Mouse (Mus musculus) ES-Bruce4 (cell line): ENCODE measurements around the gene Zcchc14. TPM values are rescaled to one million over a fixed set of nuclear protein-coding genes. Genes with fewer than 3 reads are reported as not detected.

Experiments
- H3K27ac ChIP-seq: 2 replicates; pipeline ENCODE4 v1.5.1; 2012; ENCODE audit warnings: low read length, inconsistent platforms; ENCODE audit not compliant: insufficient read depth
- H3K27me3 ChIP-seq: 2 replicates; pipeline ENCODE4 v1.6.1; 2012; ENCODE audit warnings: mild to moderate bottlenecking, low read length, inconsistent platforms; ENCODE audit not compliant: control insufficient read depth, poor library complexity, insufficient read depth, severe bottlenecking
- H3K36me3 ChIP-seq: 2 replicates; pipeline ENCODE4 v1.6.1; 2012; ENCODE audit warnings: inconsistent platforms, mild to moderate bottlenecking, low read length, moderate library complexity; ENCODE audit not compliant: control insufficient read depth, poor library complexity, insufficient read depth, severe bottlenecking
- H3K4me1 ChIP-seq: one replicate; pipeline ENCODE4 v1.8.1; 2011; ENCODE audit warnings: low read length; ENCODE audit not compliant: control insufficient read depth, insufficient read depth
- H3K4me3 ChIP-seq: 2 replicates; pipeline ENCODE4 v1.5.1; 2011; ENCODE audit warnings: low read depth, mild to moderate bottlenecking, low read length
- H3K9ac ChIP-seq: 2 replicates; pipeline ENCODE4 v1.6.1; 2012; ENCODE audit warnings: low read depth, mild to moderate bottlenecking, inconsistent platforms; ENCODE audit not compliant: poor library complexity, severe bottlenecking
- H3K9me3 ChIP-seq: replicated peaks from 2 replicates; pipeline ENCODE4 v1.6.1; 2012; ENCODE audit warnings: mild to moderate bottlenecking, low read length, inconsistent platforms; ENCODE audit not compliant: control insufficient read depth, poor library complexity, insufficient read depth, severe bottlenecking
- CTCF ChIP-seq: IDR thresholded peaks from one replicate; pipeline ENCODE4 v1.8.1; 2011; ENCODE audit warnings: low read depth, low read length
- EP300 ChIP-seq: IDR thresholded peaks from 2 replicates; pipeline ENCODE4 v1.6.1; 2011; ENCODE audit warnings: low read depth, low read length; ENCODE audit not compliant: insufficient read depth
- POLR2A ChIP-seq: IDR thresholded peaks from one replicate; pipeline ENCODE4 v1.8.1; 2011; ENCODE audit warnings: low read length; ENCODE audit not compliant: insufficient read depth
- polyA plus RNA-seq: library from polyadenylated mRNA; stranded (reverse); fragments of >200 nt; gene quantifications from 2 replicates; pipeline ENCODE4 v1.2.4, GENCODE M21; 2011; ENCODE audit warnings: low read depth; ENCODE audit not compliant: missing spikeins, insufficient read depth, insufficient read length

The Zcchc14 gene
- polyA plus RNA-seq, 1 experiment: 39.9 TPM

DNA sequence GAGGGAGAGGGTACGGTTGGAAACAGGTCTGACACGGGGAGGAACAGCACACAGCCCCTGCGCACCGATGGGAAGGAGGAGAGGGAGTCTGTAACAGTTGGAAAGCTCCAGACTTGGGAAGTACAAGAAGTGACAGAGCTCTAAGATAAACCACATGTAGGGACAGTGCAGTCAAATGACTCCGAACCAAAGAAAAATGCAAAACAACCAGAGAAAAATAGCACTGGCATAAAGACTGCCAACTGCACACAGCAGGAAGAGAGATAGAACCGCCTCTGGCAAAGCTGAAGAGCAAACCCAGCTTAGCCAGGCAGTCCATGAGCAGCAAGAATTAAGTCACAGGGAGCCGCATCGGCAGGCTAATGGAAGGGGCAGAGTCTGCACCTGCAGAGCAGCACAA is 29.7 kb downstream of the Zcchc14 start:
- H3K4me3 ChIP-seq: no peak overlapping the region
- H3K27ac ChIP-seq: no peak overlapping the region
- no peaks in the 10 kb centered on the region for H3K9me3 ChIP-seq
- TF ChIP-seq POLR2A (no peak), CTCF (no peak), EP300 (no peak)
- no peaks in the 10 kb centered on the region for H3K4me1 ChIP-seq
- H3K9ac ChIP-seq: no peak overlapping the region
- H3K36me3 ChIP-seq: no peaks in the 10 kb centered on the region
- H3K27me3 ChIP-seq: no peaks in the 10 kb centered on the region

DNA sequence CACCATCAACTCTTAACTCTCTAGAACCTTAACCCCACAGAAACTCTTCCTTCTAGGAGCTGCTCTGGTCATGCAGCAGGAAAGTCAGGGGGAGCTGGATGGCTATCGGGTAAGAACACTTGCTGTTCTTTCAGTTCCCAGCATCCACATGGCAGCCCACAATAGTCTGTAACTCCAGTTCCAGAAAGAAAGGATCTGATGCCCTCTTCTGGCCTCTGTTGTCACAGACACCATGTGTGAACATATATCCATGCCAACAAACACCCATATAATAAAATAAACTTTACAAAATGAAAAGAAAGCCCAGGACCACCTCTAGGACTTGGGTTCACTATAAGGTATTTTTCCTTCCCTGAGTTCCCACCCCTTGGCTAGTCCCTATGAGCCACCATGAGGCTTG is 30.8 kb downstream of the Zcchc14 start:
- H3K4me1 ChIP-seq: no peaks in the 10 kb centered on the region
- H3K27ac ChIP-seq: no peak overlapping the region
- H3K9me3 ChIP-seq: no peaks in the 10 kb centered on the region
- no peak overlapping the region for H3K9ac ChIP-seq
- no peaks in the 10 kb centered on the region for H3K27me3 ChIP-seq
- no peaks in the 10 kb centered on the region for H3K36me3 ChIP-seq
- H3K4me3 ChIP-seq: no peak overlapping the region
- TF ChIP-seq CTCF: no peak
- TF ChIP-seq EP300: no peak
- no peak for TF ChIP-seq POLR2A

DNA sequence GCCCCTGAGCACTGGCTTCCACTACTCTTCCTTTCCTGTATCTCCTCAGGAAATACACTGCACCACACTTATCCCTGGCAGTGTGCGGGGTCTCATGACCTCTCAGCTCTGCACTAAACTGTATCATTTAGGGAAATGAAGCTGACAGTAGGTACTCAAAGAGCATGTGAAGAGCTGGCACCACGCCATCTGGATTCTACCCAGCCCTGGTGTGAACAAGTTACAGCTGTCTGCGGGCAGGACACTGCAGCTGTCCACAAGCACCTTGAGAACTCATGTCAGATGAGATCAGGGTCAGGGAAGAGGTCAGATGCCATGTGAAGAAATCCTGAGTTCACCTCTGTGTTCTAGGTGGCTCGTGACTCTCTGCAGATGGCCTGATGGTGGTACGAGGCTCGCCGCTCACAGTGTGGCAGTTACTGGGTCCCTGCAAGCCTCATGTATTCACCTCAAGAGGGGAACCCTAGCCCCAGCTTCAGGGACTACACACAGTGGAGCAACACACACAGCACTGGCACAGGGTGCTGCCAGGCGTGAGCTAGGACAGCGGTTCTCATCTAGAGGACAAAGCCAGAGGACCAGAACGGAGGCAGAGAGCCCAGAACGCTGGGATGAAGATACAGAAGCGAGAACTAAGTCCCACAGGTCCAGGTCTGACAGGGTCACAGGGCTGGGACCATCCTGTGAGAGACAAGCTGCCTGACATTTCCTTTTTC is 31.7 kb downstream of the Zcchc14 start:
- TF ChIP-seq POLR2A (no peak), CTCF (no peak), EP300 (no peak)
- Histone ChIP-seq H3K36me3 (no peaks in the 10 kb centered on the region), H3K9ac (no peak overlapping the region), H3K27ac (no peak overlapping the region), H3K9me3 (no peaks in the 10 kb centered on the region), H3K4me3 (no peak overlapping the region), H3K4me1 (no peaks in the 10 kb centered on the region), H3K27me3 (no peaks in the 10 kb centered on the region)

DNA sequence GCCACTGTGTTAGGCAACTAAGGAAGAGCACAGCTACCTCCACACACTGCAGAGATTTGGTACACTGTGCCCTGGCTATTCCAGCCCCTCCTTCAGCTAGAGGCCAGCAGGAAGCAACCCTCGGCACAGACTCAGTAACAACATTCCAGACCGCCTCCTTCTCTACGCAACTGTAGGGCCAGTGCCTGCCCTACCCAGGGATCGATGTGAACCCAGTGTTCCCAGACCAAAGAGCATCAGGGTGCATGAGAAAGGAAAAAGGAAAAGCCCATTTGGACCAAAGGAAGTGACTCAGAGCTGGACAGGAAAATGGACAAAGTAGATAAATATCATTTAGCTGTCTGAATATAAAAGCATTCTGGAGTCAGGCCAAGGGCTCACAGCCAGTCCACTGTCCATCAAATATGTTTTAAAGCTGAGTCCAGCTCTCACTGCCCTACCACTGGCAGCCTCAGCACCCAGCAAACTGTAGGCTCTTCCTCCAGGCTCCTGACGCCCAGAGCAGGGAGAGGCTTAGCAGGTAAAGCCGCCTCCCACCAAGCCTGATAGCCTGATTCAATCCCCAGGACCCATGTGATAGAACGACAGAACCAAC is 33.2 kb downstream of the Zcchc14 start:
- Histone ChIP-seq H3K27me3 (no peaks in the 10 kb centered on the region), H3K4me1 (no peaks in the 10 kb centered on the region), H3K36me3 (no peaks in the 10 kb centered on the region), H3K9me3 (no peaks in the 10 kb centered on the region), H3K27ac (no peak overlapping the region), H3K4me3 (no peak overlapping the region), H3K9ac (no peak overlapping the region)
- no peak for TF ChIP-seq CTCF
- TF ChIP-seq EP300: no peak
- TF ChIP-seq POLR2A: no peak

DNA sequence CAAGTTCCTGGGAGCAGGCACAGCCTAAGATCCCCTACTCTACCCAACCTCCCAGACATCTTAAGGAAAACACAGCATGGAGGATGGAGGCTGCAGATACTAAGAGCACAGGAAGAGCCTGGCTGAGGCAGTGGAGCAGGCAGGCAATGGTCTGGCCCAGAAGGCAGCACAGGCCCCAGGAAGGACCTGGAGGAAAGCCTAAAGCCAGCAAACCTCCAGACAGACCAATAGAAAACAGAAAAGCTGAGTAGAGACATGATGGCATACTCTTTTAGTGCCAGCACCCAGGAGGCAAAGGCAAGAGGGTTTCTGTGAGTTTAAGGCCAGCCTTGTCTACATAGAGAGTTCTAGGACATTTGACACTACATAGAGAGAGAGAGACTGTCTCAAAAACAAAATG is 39.3 kb downstream of the Zcchc14 start:
- TF ChIP-seq CTCF (no peak), POLR2A (no peak), EP300 (no peak)
- H3K27me3 ChIP-seq: no peaks in the 10 kb centered on the region
- no peaks in the 10 kb centered on the region for H3K9me3 ChIP-seq
- no peak overlapping the region for H3K27ac ChIP-seq
- H3K9ac ChIP-seq: no peak overlapping the region
- H3K4me1 ChIP-seq: no peaks in the 10 kb centered on the region
- no peak overlapping the region for H3K4me3 ChIP-seq
- no peaks in the 10 kb centered on the region for H3K36me3 ChIP-seq

DNA sequence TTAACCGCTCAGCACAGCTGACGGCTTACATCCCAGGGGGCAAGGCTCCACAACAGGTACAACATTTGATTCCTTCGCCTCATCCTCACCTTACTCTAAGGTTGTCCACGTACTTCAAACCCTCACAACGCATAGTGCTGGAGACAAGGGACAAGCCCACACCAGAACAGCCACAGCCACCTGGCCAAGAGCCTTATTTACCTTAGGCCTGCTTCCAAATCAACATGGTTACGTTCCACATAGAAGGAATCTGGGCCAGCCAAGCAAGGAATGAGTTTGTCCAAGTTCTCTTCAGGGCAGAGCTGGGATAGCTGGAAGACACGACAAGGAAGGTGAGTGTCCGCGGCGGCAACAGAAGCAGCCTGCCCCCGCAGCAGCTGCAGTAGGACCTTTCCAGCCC is 42.8 kb downstream of the Zcchc14 start:
- TF ChIP-seq CTCF (no peak), POLR2A (no peak), EP300 (no peak)
- H3K4me1 ChIP-seq: no peaks in the 10 kb centered on the region
- peaks cover 4% of the 10 kb centered on the region for H3K36me3 ChIP-seq

More for the DNA sequence above, 42.8 kb downstream of the Zcchc14 start:
- H3K9me3 ChIP-seq: no peaks in the 10 kb centered on the region
- no peak overlapping the region for H3K9ac ChIP-seq
- no peak overlapping the region for H3K27ac ChIP-seq
- H3K27me3 ChIP-seq: no peaks in the 10 kb centered on the region
- H3K4me3 ChIP-seq: no peak overlapping the region
